Comparison of ENCODE assay signal across 21 mouse cellular contexts in genomic region chr10:44601550-44601949, GRCm38 (mm10).
DNase-seq lines count a peak whose midpoint lies in the region; ATAC-seq and TF ChIP-seq lines count a peak whose summit lies in the region.
"Had no signal": no experiment of that assay in that cellular context is flagged by ENCODE, and none has a peak within 500 bp of the region (broad histone marks: within the 10 kb centered on the region; RNA-seq: fewer than 3 reads in every experiment).

No protein-coding gene starts in this region.

- DNase-seq in heart, adult 11 months, result peak; percentile 79
- DNase-seq in heart, adult 2 months, result no peak
- DNase-seq in embryo, embryonic 10.5 days (ENCODE audit: low spot score), result peak; percentile 36
- DNase-seq in limb, embryonic 11.5 days (ENCODE audit: low spot score), result peak; percentile 23
- DNase-seq in urinary bladder, postnatal 14 days (ENCODE audit: low spot score), result no peak
- no peak for DNase-seq in left cerebral cortex, adult 9 months (ENCODE audit: low spot score in 2 of 2)
- DNase-seq in spleen, postnatal 14 days (ENCODE audit: low spot score in 2 of 2), result no peak
- DNase-seq: adrenal gland, adult 2 months; adrenal gland, postnatal 36 days; cerebellum, adult 11-12 months; cerebellum, adult 9-11 months; cerebellum, postnatal 36 days; forebrain, postnatal 0 days; gastrocnemius, postnatal 14 days; heart, postnatal 10 days; heart, postnatal 4 days had no signal

- 64% methylated on average over 10 of the region's 10 CpGs for WGBS in heart, adult 2 months
- WGBS in limb, embryonic 11.5 days, result 59% methylated on average over 10 of the region's 10 CpGs

- H3K27me3 ChIP-seq in heart, adult 2 months (ENCODE audit: control insufficient read depth, insufficient read depth, low read length), result no peaks in the 10 kb centered on the region
- no peaks in the 10 kb centered on the region for H3K27me3 ChIP-seq in limb, embryonic 11.5 days (ENCODE audit: control insufficient read depth, insufficient read depth, low read length)
- H3K27me3 ChIP-seq: embryonic facial prominence, embryonic 13.5 days; forebrain, embryonic 13.5 days; hindbrain, embryonic 12.5 days had no signal

- H3K9ac ChIP-seq in heart, adult 2 months (ENCODE audit: low read depth, low read length), result no peak overlapping the region
- H3K9ac ChIP-seq in limb, embryonic 11.5 days (ENCODE audit: low read length), result no peak overlapping the region
- H3K9ac ChIP-seq: embryonic facial prominence, embryonic 13.5 days; forebrain, embryonic 13.5 days; forebrain, postnatal 0 days; hindbrain, embryonic 12.5 days had no signal

- H3K4me1 ChIP-seq in heart, adult 2 months (ENCODE audit: control insufficient read depth, insufficient read depth, low read length), result no peaks in the 10 kb centered on the region; the same call in 1 of the 2 replicates
- H3K4me1 ChIP-seq in limb, embryonic 11.5 days (ENCODE audit: control insufficient read depth, insufficient read depth, low read length), result peaks cover 7% of the 10 kb centered on the region; the same call in 1 of the 2 replicates
- H3K4me1 ChIP-seq: heart, embryonic 10.5 days had no signal

- no peak overlapping the region for H3K4me3 ChIP-seq in heart, adult 2 months
- H3K4me3 ChIP-seq in limb, embryonic 11.5 days (ENCODE audit: low read depth, low read length), result no peak overlapping the region
- H3K4me3 ChIP-seq: embryonic facial prominence, embryonic 13.5 days; forebrain, embryonic 13.5 days; heart, embryonic 10.5 days; hindbrain, embryonic 12.5 days had no signal

- H3K36me3 ChIP-seq in heart, adult 2 months (ENCODE audit: control insufficient read depth, insufficient read depth, low read length), result no peaks in the 10 kb centered on the region
- no peaks in the 10 kb centered on the region for H3K36me3 ChIP-seq in limb, embryonic 11.5 days (ENCODE audit: control insufficient read depth, insufficient read depth, low read length)
- H3K36me3 ChIP-seq: embryonic facial prominence, embryonic 13.5 days; heart, embryonic 10.5 days; hindbrain, embryonic 12.5 days had no signal

- no peak for TF ChIP-seq EP300 in heart, adult 2 months (IDR thresholded peaks at IDR 0.05; ENCODE audit: insufficient read depth, low read depth, low read length)

- no peak for TF ChIP-seq POLR2A in heart, adult 2 months (IDR thresholded peaks at IDR 0.05; ENCODE audit: insufficient read depth, low read depth, low read length)

- intact Hi-C loops in heart, adult 2 months (cut with DNase I), result no loop called here

- H3K79me2 ChIP-seq in heart, adult 2 months (replicated peaks; ENCODE audit: control insufficient read depth, insufficient read depth, low read length), result no peaks in the 10 kb centered on the region

- ATAC-seq in limb, embryonic 11.5 days (ENCODE audit: insufficient number of reproducible peaks, low FRiP score, low TSS enrichment, low read depth), result no peak
- ATAC-seq: forebrain, embryonic 13.5 days; forebrain, postnatal 0 days; hindbrain, postnatal 0 days had no signal

- TF ChIP-seq CTCF in heart, adult 2 months (IDR thresholded peaks at IDR 0.05), result no peak

- no peak overlapping the region for H3K4me2 ChIP-seq in limb, embryonic 11.5 days (ENCODE audit: low read depth, severe bottlenecking)
- H3K4me2 ChIP-seq: embryonic facial prominence, embryonic 13.5 days; forebrain, embryonic 13.5 days; hindbrain, embryonic 12.5 days had no signal

- no peaks in the 10 kb centered on the region for H3K9me3 ChIP-seq in limb, embryonic 11.5 days (ENCODE audit: control insufficient read depth, low read length)
- H3K9me3 ChIP-seq: embryonic facial prominence, embryonic 13.5 days; forebrain, embryonic 13.5 days; heart, embryonic 10.5 days; hindbrain, embryonic 12.5 days had no signal

- H3K27ac ChIP-seq in heart, adult 2 months, result no peak overlapping the region
- no peak overlapping the region for H3K27ac ChIP-seq in limb, embryonic 11.5 days (replicated peaks; ENCODE audit: low read depth, low read length)
- H3K27ac ChIP-seq: embryonic facial prominence, embryonic 13.5 days; forebrain, embryonic 13.5 days; heart, embryonic 10.5 days; hindbrain, embryonic 12.5 days; hindbrain, postnatal 0 days had no signal

Comparison
In these comparisons a context has a peak if more than half of its experiments do, and no peak if none do; other contexts are left out.
1. DNase-seq: peak in heart, adult 11 months (single experiment), embryo, embryonic 10.5 days (single experiment) and limb, embryonic 11.5 days (single experiment); none in heart, adult 2 months (0 of 2), urinary bladder, postnatal 14 days (single experiment), left cerebral cortex, adult 9 months (0 of 2) and spleen, postnatal 14 days (0 of 2).